ENCODE assay signal across 20 mouse cellular contexts in genomic region chr9:40292475-40292874, GRCm38 (mm10). TPM values are rescaled to one million over a fixed set of nuclear protein-coding genes. Genes with fewer than 3 reads are reported as not detected.
DNase-seq lines count a peak whose midpoint lies in the region; ATAC-seq and TF ChIP-seq lines count a peak whose summit lies in the region.
"Had no signal": no experiment of that assay in that cellular context is flagged by ENCODE, and none has a peak within 500 bp of the region (broad histone marks: within the 10 kb centered on the region; RNA-seq: fewer than 3 reads in every experiment).

No protein-coding gene starts in this region.

- H3K9ac ChIP-seq in heart, embryonic 11.5 days (ENCODE audit: low read depth, low read length): no peak overlapping the region

- ATAC-seq in heart, embryonic 11.5 days (replicated peaks; ENCODE audit: insufficient number of reproducible peaks, low FRiP score, low TSS enrichment): no peak
- ATAC-seq: activated CD4-positive, CD25-positive, alpha-beta regulatory T cell, adult 4 months; CD4-positive, CD25-positive, alpha-beta regulatory T cell, adult 4 months; Patski had no signal

- no peak overlapping the region for H3ac ChIP-seq in myocyte (ENCODE audit: control insufficient read depth, insufficient read length)

- 81% methylated on average over 4 of the region's 4 CpGs for WGBS in heart, embryonic 11.5 days (ENCODE audit: insufficient replicate concordance)

- no peak overlapping the region for H3K27ac ChIP-seq in heart, embryonic 11.5 days (ENCODE audit: low read depth, low read length)

- peak; percentile 69 for DNase-seq in heart, adult 11 months
- DNase-seq in retina, postnatal 1 day: no peak
- DNase-seq: adrenal gland, adult 2 months; adrenal gland, adult 8-10 months; adrenal gland, postnatal 10 days; adrenal gland, postnatal 14 days; adrenal gland, postnatal 25 days; adrenal gland, postnatal 36 days; B cell, adult 2 months; cerebellum, adult 11 months; cerebellum, adult 11-12 months; cerebellum, adult 18-20 months had no signal

- H3K36me3 ChIP-seq in heart, embryonic 11.5 days (ENCODE audit: control insufficient read depth, insufficient read depth, low read length): no peaks in the 10 kb centered on the region
- H3K36me3 ChIP-seq in myocyte (ENCODE audit: control insufficient read depth, insufficient read depth): peaks cover 17% of the 10 kb centered on the region
- H3K36me3 ChIP-seq: G1E had no signal

- no peaks in the 10 kb centered on the region for H3K27me3 ChIP-seq in heart, embryonic 11.5 days (ENCODE audit: control insufficient read depth, insufficient read depth, low read length)
- H3K27me3 ChIP-seq in myocyte (ENCODE audit: control insufficient read depth, insufficient read depth, insufficient read length): no peaks in the 10 kb centered on the region
- H3K27me3 ChIP-seq: CH12.LX, Patski had no signal

- H3K4me3 ChIP-seq in heart, embryonic 11.5 days (ENCODE audit: low read depth, low read length): no peak overlapping the region
- H3K4me3 ChIP-seq in myocyte: no peak overlapping the region

- no peaks in the 10 kb centered on the region for H3K4me1 ChIP-seq in heart, embryonic 11.5 days (ENCODE audit: control insufficient read depth, insufficient read depth, low read length)

- H3K9me3 ChIP-seq in heart, embryonic 11.5 days (replicated peaks; ENCODE audit: control insufficient read depth, low read length): no peaks in the 10 kb centered on the region

- no peak overlapping the region for H3K4me2 ChIP-seq in heart, embryonic 11.5 days
- H3K4me2 ChIP-seq in myocyte (ENCODE audit: low read depth): no peak overlapping the region

- H3K79me2 ChIP-seq in myocyte (ENCODE audit: control insufficient read depth, insufficient read depth): no peaks in the 10 kb centered on the region

- TF ChIP-seq POLR2A in myocyte (IDR thresholded peaks at IDR 0.05; ENCODE audit: insufficient read length, low read depth): no peak

TF ChIP-seq in myocyte, 11 proteins besides CTCF, POLR2A, EP300 and RAD21:
- TF ChIP-seq REST (IDR thresholded peaks at IDR 0.05; ENCODE audit: insufficient read depth, insufficient read length) (no peak), POLR2AphosphoS2 (IDR thresholded peaks at IDR 0.05; ENCODE audit: insufficient read length, low read depth) (peak; percentile 70)

RNA-seq across cellular contexts. Expression of gene Scn3b, which starts 23.5 kb away (rescaled TPM):
- polyA plus RNA-seq in heart, embryonic 11.5 days (2014; fragmentation: Nextera tagmentation; extraction: Ambion mirVana): 0.38 and 0.44 TPM in 2 replicates
- 0.38 TPM for polyA plus RNA-seq in myocyte (2012; fragmentation: generic; extraction: Trizol)
- polyA plus RNA-seq: activated CD4-positive, CD25-positive, alpha-beta regulatory T cell, adult 4 months; C2C12; G1E had no signal
